Comparison of ENCODE assay signal across 9 mouse cellular contexts in genomic region chr9:64507207-64507517, GRCm38 (mm10).
"Had no signal": no experiment of that assay in that cellular context is flagged by ENCODE, and none has a peak within 500 bp of the region (broad histone marks: within the 10 kb centered on the region; RNA-seq: fewer than 3 reads in every experiment).

No protein-coding gene starts in this region.

- H3K27me3 ChIP-seq: limb, embryonic 13.5 days; neural tube, embryonic 12.5 days had no signal

- H3K27ac ChIP-seq: limb, embryonic 13.5 days; liver, embryonic 12.5 days; neural tube, embryonic 12.5 days; stomach, postnatal 0 days had no signal

- H3K9me3 ChIP-seq: limb, embryonic 13.5 days; liver, embryonic 12.5 days; neural tube, embryonic 12.5 days had no signal

- DNase-seq: lung, adult 18-20 months; midbrain, embryonic 14.5 days; thymus, adult 2 months; thymus, postnatal 25 days had no signal

- H3K36me3 ChIP-seq: limb, embryonic 13.5 days; liver, embryonic 12.5 days; neural tube, embryonic 12.5 days had no signal

- H3K4me2 ChIP-seq: limb, embryonic 13.5 days; liver, embryonic 12.5 days; neural tube, embryonic 12.5 days had no signal

- H3K9ac ChIP-seq: limb, embryonic 13.5 days; liver, embryonic 12.5 days; neural tube, embryonic 12.5 days had no signal

- H3K4me1 ChIP-seq: liver, embryonic 12.5 days had no signal

- H3K4me3 ChIP-seq: limb, embryonic 13.5 days; liver, embryonic 12.5 days; neural tube, embryonic 12.5 days had no signal

- ATAC-seq: intestine, embryonic 16.5 days; liver, embryonic 12.5 days had no signal
